Mouse (Mus musculus) hindbrain, embryonic 12.5 days (tissue): ENCODE measurements around the gene Edil3. TPM values are rescaled to one million over a fixed set of nuclear protein-coding genes. Genes with fewer than 3 reads are reported as not detected.
"Not testable (repeated sequence)": the region's sequence is repeated elsewhere in the genome, so short reads cannot be mapped to it uniquely, and the experiment has no call there.

Source experiments
- ATAC-seq: fragments of 200-750 bp; cut with Nextera tagmentation; 2 replicates; pipeline ENCODE4 v1.8.0; 2017; ENCODE audit warnings: moderate TSS enrichment; ENCODE audit not compliant: low FRiP score
- H3K27ac ChIP-seq: fragments of 300-500 bp; sonication (generic); 2 replicates; pipeline ENCODE4 v1.5.1; 2016; ENCODE audit warnings: mild to moderate bottlenecking
- H3K27me3 ChIP-seq: fragments of 300-500 bp; sonication (generic); 2 replicates; pipeline ENCODE4 v1.6.1; 2016; ENCODE audit warnings: mild to moderate bottlenecking
- H3K36me3 ChIP-seq: fragments of 300-500 bp; sonication (generic); 2 replicates; pipeline ENCODE4 v1.6.1; 2016; ENCODE audit warnings: mild to moderate bottlenecking
- H3K4me1 ChIP-seq: fragments of 300-500 bp; sonication (generic); 2 replicates; pipeline ENCODE4 v1.6.1; 2016
- H3K4me2 ChIP-seq: fragments of 300-500 bp; sonication (generic); replicated peaks from 2 replicates; pipeline ENCODE4 v1.6.1; 2016; ENCODE audit warnings: mild to moderate bottlenecking
- H3K4me3 ChIP-seq: fragments of 300-500 bp; sonication (generic); 2 replicates; pipeline ENCODE4 v1.5.1; 2016; ENCODE audit warnings: mild to moderate bottlenecking
- H3K9ac ChIP-seq: fragments of 300-500 bp; sonication (generic); 2 replicates; pipeline ENCODE4 v1.6.1; 2016; ENCODE audit warnings: mild to moderate bottlenecking, moderate library complexity
- H3K9me3 ChIP-seq: fragments of 300-500 bp; sonication (generic); replicated peaks from 2 replicates; pipeline ENCODE4 v1.6.1; 2016; ENCODE audit warnings: mild to moderate bottlenecking
- WGBS: fragments of 180-500 bp; shearing (Covaris S2); methylation state at CpG from one replicate; pipeline ENCODE4 v1.1.7; 2016; 5-methylcytosine and 5-hydroxymethylcytosine counted together
- polyA plus RNA-seq: library from polyadenylated mRNA; unstranded; fragments of >200 nt; fragmentation: Nextera tagmentation; extraction: Ambion mirVana; gene quantifications from 2 replicates; pipeline ENCODE4 v1.2.1, GENCODE M21; 2016

The Edil3 gene
- polyA plus RNA-seq, 1 experiment from 2014 or later = 48.4 TPM

DNA sequence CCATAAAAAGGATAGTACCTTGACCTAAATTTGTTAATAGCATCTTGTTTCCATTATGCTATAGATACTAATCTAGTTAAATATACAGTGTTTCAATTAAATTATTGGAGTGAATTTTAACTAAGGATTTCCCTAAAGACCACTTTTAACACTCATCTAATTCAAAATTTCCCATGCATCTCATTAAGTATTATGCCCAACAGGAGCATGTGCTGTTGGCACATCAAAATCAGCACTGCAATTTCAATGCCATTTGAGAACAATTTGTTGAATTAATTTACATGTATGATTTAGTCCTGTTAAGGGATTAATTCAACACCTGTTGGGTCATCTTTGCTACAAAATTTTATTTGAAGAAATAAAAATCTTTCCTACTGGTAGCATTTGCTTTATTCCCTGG lies 191.2 kb downstream of the Edil3 start:
- Histone ChIP-seq H3K4me1 (no peaks in the 10 kb centered on the region), H3K9me3 (no peaks in the 10 kb centered on the region), H3K27me3 (no peaks in the 10 kb centered on the region), H3K27ac (no peak overlapping the region), H3K4me2 (no peak overlapping the region), H3K36me3 (no peaks in the 10 kb centered on the region), H3K9ac (no peak overlapping the region), H3K4me3 (no peak overlapping the region)
- ATAC-seq = no peak

DNA sequence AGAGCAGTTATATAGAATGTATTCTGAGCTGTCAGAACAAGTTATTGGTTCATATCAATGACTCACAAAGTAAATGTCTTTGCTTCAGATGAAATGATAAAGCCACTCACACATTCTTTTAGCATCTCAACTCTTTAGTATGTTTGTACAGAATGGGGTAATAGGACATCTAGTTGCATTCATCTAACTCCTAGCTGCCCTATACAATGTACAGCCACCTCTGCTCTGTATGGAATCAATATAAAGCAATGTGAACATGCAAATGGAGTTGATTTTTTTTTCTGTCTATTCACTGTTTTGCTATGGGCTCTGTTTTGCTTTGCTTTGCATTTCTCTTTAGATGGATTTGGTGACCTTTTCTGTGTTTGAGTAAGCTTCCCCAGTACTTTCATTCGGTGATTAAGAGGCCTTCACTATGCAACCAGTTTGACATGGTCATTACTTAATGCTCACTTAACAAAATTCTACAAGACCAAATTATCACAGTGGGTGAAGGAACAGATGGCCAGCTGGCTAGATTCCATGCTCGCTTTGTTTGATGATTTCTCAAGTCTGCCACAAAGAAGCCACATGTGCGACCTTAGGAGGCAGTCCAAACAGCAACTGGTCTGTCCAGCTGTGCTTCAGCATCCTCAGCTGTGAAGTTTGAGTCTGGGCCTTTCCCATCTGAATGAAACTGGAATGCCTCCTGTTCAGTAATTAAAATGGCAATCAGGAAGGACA lies 208.7 kb downstream of the Edil3 start:
- Histone ChIP-seq H3K4me3 (no peak overlapping the region), H3K4me2 (no peak overlapping the region), H3K9me3 (0 out of 2 replicates have a peak, but pooled peaks cover 2% of the 10 kb centered on the region), H3K9ac (no peak overlapping the region), H3K27ac (no peak overlapping the region), H3K36me3 (no peaks in the 10 kb centered on the region), H3K4me1 (no peaks in the 10 kb centered on the region), H3K27me3 (no peaks in the 10 kb centered on the region)
- ATAC-seq = 0 out of 2 replicates have a peak, but pooled peaks have one; percentile 48
- 46% methylated on average over 3 of the region's 3 CpGs for WGBS

DNA sequence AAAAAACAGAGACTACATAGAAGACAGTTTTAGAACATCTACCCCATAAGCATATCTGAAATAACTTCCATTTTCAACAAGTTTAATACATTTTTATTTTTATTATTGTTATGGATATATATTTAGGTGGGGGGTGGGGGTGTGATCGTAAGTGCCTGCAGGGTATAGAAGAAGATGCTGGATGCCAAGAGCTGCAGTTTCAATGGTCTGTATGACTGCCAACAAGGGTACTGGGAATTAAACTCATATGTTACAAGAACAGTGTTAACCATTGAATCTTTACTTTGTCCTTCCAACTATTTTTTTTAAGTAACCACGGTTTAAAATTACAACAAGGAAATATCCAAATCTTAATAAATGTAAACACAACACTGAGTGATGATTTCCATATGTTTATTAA lies 214.4 kb downstream of the Edil3 start:
- ATAC-seq = no peak
- H3K27ac ChIP-seq = no peak overlapping the region
- no peaks in the 10 kb centered on the region for H3K9me3 ChIP-seq
- no peak overlapping the region for H3K4me2 ChIP-seq
- H3K4me1 ChIP-seq = no peaks in the 10 kb centered on the region
- H3K9ac ChIP-seq = no peak overlapping the region
- no peaks in the 10 kb centered on the region for H3K27me3 ChIP-seq
- WGBS = 72% methylated on average over 2 of the region's 2 CpGs
- H3K4me3 ChIP-seq = no peak overlapping the region
- H3K36me3 ChIP-seq = no peaks in the 10 kb centered on the region

DNA sequence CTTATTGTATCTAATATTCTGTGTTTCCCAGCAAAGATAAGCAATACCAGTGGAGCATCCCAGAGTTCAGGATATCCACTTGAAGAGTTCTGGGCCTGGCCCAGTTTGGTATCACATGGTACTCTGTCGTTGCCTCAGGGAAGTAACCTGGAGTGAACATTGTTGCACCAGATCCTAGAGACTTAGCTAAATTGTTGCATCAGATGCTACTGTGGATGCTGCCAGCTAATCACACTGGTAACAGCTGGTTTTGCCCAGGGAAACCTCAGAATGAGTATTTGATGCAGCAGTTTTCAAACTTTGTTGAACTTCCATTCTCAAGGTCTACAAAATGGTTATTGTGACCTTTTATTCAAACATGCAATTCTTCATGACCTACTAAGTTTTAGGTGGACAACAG lies 220.2 kb downstream of the Edil3 start:
- no peaks in the 10 kb centered on the region for H3K4me1 ChIP-seq
- H3K9ac ChIP-seq = no peak overlapping the region
- ATAC-seq = no peak
- H3K27me3 ChIP-seq = no peaks in the 10 kb centered on the region
- H3K4me2 ChIP-seq = no peak overlapping the region
- no peak overlapping the region for H3K27ac ChIP-seq
- no peak overlapping the region for H3K4me3 ChIP-seq
- no peaks in the 10 kb centered on the region for H3K9me3 ChIP-seq
- no peaks in the 10 kb centered on the region for H3K36me3 ChIP-seq
- WGBS = 86% methylated on average over 1 of the region's 1 CpGs

DNA sequence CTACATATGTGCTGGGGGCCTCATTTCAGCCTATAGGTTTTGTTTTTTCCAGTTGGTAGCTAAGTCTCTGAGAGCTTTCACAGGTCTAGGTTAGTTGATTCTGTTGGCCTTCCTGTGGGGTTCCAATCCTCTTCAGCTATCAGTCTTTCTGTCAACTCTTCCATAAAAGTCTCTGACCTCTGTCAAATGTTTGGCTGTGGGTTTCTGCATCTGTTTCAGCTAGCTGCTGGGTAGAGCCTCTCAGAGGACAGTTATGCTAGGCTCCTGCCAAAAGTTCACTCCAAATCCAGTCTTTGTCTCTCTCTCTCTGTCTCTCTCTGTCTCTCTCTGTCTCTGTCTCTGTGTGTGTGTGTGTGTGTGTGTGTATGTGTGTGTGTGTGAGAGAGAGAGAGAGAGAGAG lies 248.9 kb downstream of the Edil3 start:
- not testable (repeated sequence) for H3K9ac ChIP-seq, H3K27me3 ChIP-seq, H3K27ac ChIP-seq, H3K36me3 ChIP-seq, H3K4me2 ChIP-seq, ATAC-seq, H3K4me1 ChIP-seq, H3K4me3 ChIP-seq, H3K9me3 ChIP-seq

DNA sequence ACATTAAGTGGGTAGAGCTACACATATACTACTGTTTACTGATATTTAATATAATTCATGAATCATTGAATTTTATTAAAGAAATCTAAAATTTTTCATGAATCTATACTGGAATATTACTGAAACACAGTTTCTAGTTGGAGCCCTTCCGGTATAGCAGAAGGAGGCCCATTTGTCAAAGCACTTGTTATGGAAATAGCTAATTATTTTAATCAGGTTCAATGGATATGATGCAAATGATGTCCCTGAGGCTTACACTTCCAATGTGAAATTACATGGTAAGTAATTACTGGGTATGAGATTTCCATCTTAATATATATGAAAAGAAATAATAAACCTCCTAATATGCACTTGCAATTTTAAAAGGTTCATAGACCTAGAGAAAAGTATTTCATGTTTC lies 254.9 kb downstream of the Edil3 start:
- no peaks in the 10 kb centered on the region for H3K27me3 ChIP-seq
- WGBS = 52% methylated on average over 1 of the region's 1 CpGs
- no peaks in the 10 kb centered on the region for H3K9me3 ChIP-seq
- H3K4me1 ChIP-seq = no peaks in the 10 kb centered on the region
- no peak overlapping the region for H3K4me2 ChIP-seq
- H3K9ac ChIP-seq = no peak overlapping the region
- ATAC-seq = no peak
- H3K27ac ChIP-seq = no peak overlapping the region
- H3K4me3 ChIP-seq = no peak overlapping the region
- no peaks in the 10 kb centered on the region for H3K36me3 ChIP-seq

DNA sequence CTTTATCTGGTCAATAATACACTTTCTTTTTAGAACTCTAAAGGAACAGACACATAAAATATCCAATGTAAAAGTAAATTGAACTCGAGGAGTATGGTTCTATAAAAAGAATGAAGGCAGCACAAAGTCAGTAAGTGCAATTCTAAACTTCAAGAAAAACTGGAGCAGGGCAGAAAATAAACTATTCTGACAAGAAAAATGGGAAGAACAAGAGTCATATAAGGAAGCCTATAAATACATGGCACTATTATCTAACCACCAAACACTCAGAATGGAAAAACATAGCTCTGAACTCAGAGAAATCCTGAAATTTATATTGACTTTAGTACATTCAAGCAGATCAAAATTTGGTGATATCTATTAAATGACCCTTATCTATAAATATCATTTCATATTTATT lies 284.6 kb downstream of the Edil3 start:
- Histone ChIP-seq H3K27me3 (no peaks in the 10 kb centered on the region), H3K4me2 (no peak overlapping the region), H3K36me3 (no peaks in the 10 kb centered on the region), H3K27ac (no peak overlapping the region), H3K4me3 (no peak overlapping the region), H3K4me1 (no peaks in the 10 kb centered on the region), H3K9ac (no peak overlapping the region), H3K9me3 (no peaks in the 10 kb centered on the region)
- WGBS = 87% methylated on average over 1 of the region's 1 CpGs
- ATAC-seq = no peak

DNA sequence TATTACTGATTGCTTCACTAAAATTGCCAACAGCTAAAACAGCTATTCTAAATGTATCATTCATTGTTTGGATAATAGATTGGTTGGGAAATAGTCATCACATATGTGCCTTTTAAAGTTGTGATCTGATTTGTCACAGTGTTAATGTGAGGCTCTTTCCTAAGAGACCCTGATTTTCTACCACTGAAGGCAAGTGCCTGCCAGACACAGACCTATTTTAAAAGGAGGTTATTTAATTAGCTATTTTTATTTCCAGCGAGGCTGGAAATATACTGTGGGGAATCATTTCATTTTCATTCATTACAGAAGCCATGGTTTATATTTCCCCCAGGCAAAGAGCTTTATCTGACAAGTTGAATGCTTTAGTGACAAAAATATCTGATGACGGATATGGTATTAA lies 296.3 kb downstream of the Edil3 start:
- Histone ChIP-seq H3K27me3 (no peaks in the 10 kb centered on the region), H3K27ac (no peak overlapping the region), H3K36me3 (no peaks in the 10 kb centered on the region), H3K9ac (no peak overlapping the region), H3K4me3 (no peak overlapping the region), H3K4me1 (no peaks in the 10 kb centered on the region), H3K9me3 (no peaks in the 10 kb centered on the region), H3K4me2 (no peak overlapping the region)
- peak; percentile 68 for ATAC-seq
- 63% methylated on average over 2 of the region's 2 CpGs for WGBS

DNA sequence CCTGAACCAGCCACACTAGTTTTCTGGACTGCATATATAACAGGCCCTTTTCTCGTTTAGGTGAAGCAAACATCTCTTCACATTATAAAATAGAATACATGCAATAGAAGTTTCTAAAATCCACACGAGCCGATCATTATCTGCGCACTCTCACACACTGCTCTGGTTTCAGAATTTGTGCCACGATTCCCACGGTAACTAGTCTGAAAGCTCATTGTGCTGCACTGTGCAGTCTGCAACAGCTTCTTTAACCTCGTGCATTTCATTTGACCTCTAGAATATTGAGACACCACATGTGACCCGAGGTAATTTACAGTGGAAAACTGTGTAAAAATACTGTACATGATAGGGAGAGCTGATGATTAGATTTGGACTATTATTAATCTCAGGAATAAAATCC lies 298.5 kb downstream of the Edil3 start:
- Histone ChIP-seq H3K27me3 (no peaks in the 10 kb centered on the region), H3K4me2 (no peak overlapping the region), H3K27ac (no peak overlapping the region), H3K36me3 (no peaks in the 10 kb centered on the region), H3K4me3 (no peak overlapping the region), H3K9ac (no peak overlapping the region), H3K4me1 (no peaks in the 10 kb centered on the region), H3K9me3 (no peaks in the 10 kb centered on the region)
- WGBS = 63% methylated on average over 8 of the region's 8 CpGs
- ATAC-seq = peak; percentile 49; the same call in 1 of the 2 replicates

DNA sequence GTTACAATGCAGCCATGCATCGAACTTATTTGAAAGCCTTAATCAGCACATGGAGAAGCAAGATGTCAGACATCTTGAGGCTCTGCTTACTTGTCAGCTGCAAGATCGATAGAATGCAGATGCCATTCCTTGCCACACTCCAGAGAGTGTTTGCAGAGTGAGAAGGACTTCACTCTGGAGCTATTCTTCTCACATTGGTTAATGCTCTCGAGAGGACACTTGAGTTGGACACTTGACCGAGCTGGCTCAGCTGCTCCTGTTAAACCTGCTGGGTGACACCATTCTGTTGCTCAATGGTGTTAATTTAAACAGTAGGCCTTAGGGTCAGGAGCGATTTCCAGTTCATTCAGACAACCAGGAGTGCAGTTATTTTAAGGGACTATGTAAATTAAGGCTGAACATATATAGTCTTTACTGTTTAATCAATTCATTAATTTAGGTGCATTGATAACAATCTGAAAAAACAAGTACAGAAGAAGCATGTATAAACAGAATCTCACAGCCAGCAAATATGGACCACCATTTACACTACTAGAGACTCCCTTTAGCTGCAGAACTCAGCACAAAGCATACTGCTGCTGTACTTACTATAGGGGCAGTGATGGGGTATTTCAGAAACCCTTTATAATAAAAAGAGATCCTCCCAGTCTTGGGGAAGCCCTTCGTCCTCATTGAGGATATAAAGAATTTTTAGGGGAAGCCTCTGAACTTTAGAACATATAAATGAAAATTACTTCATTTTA lies 301.4 kb downstream of the Edil3 start:
- WGBS = 71% methylated on average over 6 of the region's 6 CpGs
- no peak overlapping the region for H3K4me3 ChIP-seq
- no peak overlapping the region for H3K27ac ChIP-seq
- H3K36me3 ChIP-seq = no peaks in the 10 kb centered on the region
- no peak overlapping the region for H3K9ac ChIP-seq
- H3K9me3 ChIP-seq = no peaks in the 10 kb centered on the region
- no peaks in the 10 kb centered on the region for H3K4me1 ChIP-seq
- H3K4me2 ChIP-seq = no peak overlapping the region
- no peaks in the 10 kb centered on the region for H3K27me3 ChIP-seq
- no peak for ATAC-seq

DNA sequence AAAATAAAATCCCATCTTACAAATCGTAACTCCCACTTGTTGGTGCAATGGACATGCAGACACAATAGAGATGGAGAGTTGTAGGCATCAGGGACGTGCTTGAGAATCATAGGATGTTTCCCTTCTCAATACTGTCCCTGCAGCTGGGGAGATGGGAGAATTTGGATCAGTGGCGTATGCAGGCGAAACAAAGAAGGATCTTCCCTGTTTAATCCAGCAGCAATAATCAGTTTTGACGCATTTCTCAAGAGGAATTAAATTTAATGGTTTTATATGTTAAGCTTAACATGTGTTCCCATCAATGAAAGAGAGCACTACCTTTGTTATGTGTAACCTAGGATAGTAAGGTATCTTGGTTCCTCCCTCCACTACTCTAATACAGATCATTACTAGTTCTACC lies 302.1 kb downstream of the Edil3 start:
- Histone ChIP-seq H3K9ac (no peak overlapping the region), H3K9me3 (no peaks in the 10 kb centered on the region), H3K36me3 (no peaks in the 10 kb centered on the region), H3K4me1 (no peaks in the 10 kb centered on the region), H3K4me2 (no peak overlapping the region), H3K27me3 (no peaks in the 10 kb centered on the region), H3K4me3 (no peak overlapping the region), H3K27ac (no peak overlapping the region)
- WGBS = 86% methylated on average over 5 of the region's 5 CpGs
- ATAC-seq = no peak

DNA sequence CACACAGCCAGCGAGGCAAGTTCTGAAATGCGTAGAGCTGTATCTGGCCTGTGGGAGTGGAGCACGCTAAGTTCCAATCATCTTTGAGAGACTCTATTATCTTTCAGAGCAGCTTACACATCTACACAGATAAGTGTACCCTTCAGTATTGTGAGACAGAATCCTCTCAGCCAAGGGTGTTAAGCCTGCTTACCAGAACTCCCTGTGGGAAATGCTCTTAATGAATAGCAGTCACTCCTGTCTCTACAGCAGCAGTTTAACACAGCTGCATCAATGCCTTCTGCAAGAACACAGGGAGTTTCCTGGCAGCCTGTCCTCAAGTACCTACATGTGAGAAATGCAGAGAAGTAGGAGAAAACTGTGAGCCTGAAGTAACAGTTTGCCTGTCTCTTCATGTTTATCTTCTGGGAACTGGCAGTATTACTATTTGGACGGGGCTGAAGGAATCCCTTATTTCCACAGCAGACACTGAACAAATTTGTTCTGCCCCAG lies 324.8 kb downstream of the Edil3 start:
- WGBS = 56% methylated on average over 4 of the region's 4 CpGs
- H3K27me3 ChIP-seq = no peaks in the 10 kb centered on the region
- H3K9ac ChIP-seq = no peak overlapping the region
- no peaks in the 10 kb centered on the region for H3K9me3 ChIP-seq
- no peak overlapping the region for H3K4me3 ChIP-seq
- ATAC-seq = no peak
- no peaks in the 10 kb centered on the region for H3K36me3 ChIP-seq
- H3K4me1 ChIP-seq = peaks cover 3% of the 10 kb centered on the region; the same call in 1 of the 2 replicates
- no peak overlapping the region for H3K4me2 ChIP-seq
- H3K27ac ChIP-seq = peak overlapping the region; percentile 4; the same call in 1 of the 2 replicates

DNA sequence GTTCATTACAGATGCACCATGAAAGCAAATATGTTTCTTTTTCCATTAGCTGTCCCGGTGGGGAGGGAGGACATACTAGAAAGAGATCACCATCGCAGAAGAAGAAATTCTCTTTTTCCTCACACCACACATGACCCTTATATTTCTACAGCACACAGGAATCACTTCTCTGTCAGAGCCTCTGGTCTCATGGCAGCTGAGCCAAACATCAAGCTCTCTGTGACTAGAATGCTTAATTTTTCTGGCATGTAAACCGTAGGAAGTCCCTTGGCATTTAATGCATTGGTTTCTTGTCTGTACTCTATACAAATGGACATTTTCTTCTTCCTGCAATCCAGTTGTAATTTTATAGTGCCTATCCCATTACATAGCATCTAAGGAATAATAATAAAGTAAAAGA lies 330.6 kb downstream of the Edil3 start:
- Histone ChIP-seq H3K4me3 (no peak overlapping the region), H3K27me3 (no peaks in the 10 kb centered on the region), H3K4me2 (no peak overlapping the region), H3K36me3 (no peaks in the 10 kb centered on the region), H3K9me3 (no peaks in the 10 kb centered on the region), H3K9ac (no peak overlapping the region), H3K27ac (no peak overlapping the region), H3K4me1 (no peaks in the 10 kb centered on the region)
- ATAC-seq = no peak
- 69% methylated on average over 3 of the region's 3 CpGs for WGBS
